Mouse (Mus musculus) frontal cortex, postnatal 10 days (tissue): Measurements from ENCODE around the gene Phf1.
"Not testable (repeated sequence)": the region's sequence is repeated elsewhere in the genome, so short reads cannot be mapped to it uniquely, and the experiment has no call there.

Experiments
- DNase-seq, 2 experiments: peaks; one replicate each; pipeline ENCODE4 v3.0.0; 2022; ENCODE audit warnings: low spot score in 2 of 2, mixed read lengths in 1 of 2

Phf1 gene

DNA sequence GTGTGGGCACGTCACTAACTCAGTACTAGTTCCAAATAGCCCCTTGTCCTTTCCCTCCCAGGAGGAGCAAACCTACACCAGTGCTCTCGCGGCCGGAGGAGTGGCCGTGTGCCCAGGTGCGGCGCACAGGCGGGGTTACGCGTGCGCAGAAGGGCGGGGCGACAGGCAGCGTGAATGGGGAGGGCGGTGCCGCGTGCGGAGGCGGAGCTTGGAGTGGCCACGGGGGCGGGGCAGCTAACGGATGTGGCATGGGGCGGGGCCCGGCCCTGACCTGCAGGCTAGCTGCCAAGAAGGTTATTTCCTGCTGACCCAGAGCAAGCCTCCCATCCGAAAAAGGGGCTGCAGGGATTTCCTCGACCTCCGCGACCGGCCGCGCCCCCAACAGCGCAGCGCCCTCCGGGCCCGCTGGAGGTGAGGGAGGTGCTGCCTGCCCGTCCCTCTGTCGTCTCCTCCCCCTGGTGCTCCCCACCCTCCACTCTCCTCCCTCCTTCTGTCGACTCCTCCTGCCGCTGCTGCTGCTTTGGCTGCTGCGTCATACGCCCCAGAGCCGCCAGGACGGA is at the start of gene Phf1:
Gene Phf1, plus strand, starts transcription at position 214 of the 560 bp plus-strand sequence.
- DNase-seq = peak; percentile 83 to 91

DNA sequence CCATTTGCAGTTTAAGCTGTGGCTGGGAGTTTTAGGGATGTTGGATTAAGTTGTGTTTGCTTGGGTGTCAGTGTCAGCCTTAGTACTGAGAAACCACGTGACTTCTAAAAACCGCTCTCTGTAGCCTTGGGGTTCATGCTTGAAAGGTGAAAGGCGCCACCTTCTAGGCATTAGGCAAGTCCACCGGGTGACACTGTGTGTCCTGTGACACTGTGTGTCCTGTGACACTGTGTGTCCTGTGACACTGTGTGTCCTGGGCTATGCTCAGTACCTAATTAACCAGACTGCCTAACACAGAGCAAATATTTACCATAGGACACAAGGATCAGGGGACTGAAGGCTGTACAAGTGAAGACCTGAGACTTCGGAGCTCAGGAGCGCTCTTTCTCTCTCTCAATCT is 49.3 kb upstream of the Phf1 start:
- no peak for DNase-seq

DNA sequence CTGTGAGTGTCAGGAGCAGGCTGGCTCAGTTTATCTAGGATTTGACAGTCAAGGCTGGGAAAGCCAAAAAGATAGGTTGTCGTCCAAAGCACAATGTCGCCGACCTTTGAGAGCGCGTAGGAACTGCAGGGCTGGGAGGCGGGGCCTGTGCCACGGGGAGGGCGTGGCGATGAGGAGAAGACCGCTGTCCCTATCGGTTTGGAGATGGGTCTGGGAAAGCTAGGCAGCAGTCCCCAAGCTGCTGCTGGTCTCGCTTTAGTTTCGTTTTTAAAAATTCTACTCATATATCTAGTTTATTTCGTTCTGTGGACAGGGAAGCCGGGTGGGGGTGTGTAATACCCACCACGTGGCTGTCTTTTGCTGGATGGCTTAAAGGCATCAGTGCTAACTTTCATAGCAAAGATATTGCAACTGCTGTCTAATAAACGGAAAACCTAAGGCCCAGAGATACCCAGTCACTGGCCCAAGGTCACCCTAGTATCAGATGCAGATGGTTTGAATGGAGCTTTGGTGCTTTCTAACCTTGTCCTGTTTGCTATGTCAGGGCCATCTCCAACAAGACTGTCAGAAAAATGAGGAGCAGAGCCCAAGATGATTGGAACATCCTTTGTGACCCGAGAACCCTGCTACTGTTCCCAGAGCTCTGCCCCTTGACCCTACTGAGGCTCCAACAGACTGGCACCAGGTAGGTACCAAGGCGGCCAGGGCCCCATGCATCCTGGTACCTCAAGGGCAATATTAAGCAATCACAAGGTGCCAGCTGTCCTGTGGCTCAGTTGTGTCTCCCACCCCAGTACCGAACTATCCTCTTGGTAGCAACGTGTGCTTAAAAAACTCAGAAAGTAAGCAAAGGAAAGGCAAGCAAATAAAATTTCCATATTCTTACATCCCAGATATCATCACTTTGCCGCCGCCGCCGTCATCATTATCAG is 47.6 kb upstream of the Phf1 start:
- DNase-seq = peak in 1 of 2 experiments; percentile 60

DNA sequence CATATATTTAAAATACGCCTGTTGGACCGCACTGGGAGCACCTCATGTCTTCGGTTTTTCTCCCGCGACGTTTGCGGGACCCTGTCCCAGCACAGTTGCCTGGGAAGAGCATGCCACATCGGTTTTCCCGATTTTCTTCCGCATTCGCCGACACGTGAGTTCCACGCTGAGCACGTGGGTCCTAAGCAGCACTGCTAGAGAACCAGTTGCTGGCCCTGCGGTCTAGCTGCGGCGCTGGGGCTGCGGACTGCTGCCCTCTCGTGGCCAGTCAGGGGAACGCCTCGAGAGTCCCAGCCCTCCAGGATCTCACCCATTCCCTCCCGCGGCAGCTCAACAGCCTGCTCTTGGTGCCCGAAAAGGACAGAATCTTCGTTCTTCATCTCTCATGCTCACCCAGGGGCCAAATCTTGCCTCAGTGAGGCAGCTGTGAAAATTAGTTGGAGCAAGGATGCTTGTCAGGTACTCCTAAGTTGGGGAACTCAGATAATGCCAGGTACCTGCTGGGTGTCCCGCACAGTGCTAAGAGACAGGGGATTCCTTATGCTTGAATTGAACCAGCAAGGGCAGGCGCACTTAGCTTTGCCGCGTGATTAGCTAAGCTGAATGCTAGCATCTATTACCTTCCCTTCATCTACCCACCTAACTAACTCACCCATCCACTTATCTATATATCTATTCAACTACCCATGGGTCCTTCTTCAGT is 46.7 kb upstream of the Phf1 start:
- peak; percentile 62 to 83 for DNase-seq

DNA sequence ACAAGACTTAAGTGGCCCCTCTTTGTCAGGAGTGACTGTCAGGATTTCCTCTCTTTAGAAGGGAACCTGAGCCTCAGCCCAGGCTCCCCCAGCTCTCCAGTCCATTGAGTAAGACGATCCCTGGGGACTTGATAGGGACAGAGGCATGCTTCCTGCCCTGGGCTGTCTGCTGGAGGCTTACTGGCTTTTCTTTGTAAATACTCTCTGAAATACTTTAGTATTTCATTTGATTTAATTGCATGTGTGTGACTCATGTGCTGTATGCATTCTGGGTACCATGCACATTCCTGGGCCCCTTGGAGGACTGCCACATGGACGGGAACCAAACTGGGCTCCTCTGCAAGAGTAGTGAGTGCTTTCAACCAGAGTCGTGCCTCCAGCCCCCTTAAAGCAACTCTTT is 44.9 kb upstream of the Phf1 start:
- DNase-seq = no peak

DNA sequence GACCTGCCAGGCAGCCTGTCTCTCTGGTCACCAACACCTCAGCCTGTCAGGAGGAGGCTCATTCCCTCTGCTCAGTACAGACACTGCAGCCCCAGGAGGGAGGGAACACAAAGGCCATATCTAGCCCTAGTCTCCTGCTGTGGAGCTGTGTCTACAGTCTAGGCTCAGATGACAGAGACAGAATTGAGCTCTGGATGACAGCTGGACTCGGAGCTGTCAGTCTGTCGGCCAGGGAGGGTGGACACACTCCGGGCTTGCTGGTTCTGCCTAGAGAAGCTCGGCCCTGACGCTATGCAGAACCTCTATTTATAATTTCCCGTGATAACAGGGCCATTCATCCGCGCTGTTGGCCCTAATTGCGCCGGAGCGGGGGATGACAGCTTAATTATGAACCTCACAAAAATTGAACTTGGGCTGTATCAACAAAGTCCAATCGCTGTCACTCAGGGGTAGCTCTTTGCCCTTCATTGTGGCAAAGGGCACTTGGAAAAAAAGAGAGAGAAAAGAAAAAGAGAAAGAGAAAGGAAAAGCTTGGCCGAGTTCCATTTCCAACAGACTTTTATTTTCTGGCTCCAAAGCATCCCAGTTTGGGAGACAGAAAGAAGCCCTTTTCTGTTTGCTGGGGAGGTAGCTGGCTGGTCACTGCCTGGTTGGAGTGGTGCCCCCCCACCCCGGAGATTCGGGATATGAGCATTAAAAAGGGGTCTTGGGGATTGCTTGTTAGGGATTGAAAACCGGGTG is 40.0 kb upstream of the Phf1 start:
- DNase-seq = no peak

DNA sequence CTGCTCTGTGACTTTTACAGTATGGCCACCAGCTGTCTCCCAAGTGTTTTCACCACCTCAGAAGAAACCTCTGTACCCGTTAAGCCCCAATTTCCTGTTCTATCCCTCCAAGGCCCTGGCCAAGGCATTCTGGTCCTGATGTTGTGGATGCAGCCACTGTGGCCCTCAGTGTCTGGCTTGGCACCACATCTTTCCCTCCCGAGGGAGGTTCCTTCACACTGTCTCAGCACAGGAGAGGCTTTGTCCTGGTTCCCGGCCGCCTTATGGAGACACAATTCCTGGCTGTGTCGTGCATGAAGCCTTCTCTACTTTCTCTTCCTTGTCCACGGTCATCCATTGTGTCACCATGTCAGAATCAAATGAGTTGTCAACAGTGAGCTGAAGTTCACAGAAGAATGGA is 39.4 kb upstream of the Phf1 start:
- no peak for DNase-seq

DNA sequence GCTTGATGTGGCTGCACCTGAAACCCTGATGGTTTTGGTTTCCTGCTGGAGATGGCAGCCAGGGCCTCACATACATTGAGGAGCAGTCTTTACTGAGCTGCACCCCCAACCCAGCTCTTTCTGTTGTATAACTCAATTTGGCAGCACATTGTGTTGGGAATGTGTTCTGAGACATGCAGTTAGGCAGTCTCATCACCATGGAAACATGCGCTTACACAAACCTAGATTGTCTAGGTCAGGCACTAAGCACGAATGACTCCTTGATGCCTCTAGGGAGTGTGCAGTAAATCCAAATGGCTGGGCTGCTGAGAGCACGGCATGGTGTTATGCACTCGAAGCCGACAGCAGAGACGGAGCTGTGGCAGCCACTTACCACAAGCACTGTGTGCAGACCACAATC is 38.5 kb upstream of the Phf1 start:
- no peak for DNase-seq

DNA sequence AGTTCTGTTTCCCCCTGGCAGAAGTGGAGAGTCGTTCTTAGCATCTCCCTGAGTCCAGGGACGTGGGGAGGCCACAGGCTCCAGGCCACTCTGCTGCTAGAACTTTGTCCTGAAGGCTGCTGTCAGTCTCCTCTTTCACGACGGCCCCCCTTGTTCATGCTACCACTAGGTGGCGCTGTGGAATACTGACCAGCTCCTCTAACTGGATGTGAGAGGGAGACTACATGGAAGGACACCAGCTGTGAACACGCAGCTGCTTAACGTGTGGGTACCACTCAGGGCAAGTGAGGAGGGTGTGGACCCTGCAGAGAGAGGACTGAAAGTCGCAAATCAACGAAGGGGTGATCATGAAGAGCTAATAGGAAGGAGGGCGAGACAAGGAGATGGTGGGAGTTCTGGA is 37.3 kb upstream of the Phf1 start:
- no peak for DNase-seq

DNA sequence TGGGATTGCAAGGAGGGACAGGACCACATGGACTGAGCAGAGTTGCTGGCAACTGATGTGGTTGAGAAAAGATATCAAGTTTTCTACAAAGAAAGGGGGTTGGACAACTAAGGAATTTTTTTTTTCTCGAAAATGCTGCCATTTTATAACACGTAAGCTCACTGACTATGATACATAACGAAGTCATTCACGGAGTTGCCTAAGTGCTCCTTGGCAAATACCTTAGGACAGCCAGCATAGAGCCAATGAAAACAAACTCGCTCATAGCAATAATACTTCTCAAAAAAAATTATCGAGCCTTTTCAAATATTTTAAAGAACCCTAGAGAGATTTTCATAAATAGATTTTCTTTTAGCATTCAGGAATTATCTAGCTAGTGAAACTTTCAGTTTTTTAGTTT is 31.9 kb upstream of the Phf1 start:
- no peak for DNase-seq

DNA sequence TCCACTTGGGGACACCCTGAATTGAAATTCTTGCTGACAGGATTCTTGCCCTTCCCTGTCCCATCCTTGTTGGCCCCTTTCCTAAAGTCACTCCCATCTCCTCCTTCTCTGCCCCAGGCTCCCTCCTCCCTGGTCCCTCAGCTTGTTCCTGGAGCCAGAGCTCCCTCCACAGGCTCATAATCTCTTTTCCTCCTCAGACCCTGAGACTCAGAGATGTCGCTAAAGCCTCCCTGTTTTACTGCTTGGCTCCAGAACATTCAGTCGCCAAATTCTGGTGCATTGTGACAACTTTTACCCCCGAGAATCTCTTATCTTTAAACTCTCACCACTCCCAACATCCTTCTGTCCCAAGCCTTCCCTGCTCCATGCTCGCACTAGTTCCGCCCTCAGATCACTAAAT is 28.5 kb upstream of the Phf1 start:
- no peak for DNase-seq

DNA sequence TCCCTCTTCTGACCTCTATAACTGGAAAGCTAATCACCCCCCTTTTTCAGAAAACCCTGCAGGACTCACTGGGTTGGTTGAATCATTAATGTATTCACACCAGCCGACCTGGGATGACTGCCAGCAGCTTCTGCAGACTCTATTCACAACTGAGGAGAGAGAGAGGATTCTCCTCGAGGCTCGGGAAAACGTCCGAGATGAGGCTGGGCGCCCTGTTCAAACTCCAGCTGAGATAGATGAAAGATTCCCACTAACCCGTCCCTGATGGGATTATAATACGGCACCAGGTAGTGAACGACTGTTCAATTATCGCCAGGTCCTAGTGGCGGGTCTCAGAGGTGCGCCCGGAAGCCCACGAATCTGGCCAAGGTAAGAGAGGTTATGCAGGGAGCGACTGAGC is 25.3 kb upstream of the Phf1 start:
- DNase-seq = not testable (repeated sequence)

DNA sequence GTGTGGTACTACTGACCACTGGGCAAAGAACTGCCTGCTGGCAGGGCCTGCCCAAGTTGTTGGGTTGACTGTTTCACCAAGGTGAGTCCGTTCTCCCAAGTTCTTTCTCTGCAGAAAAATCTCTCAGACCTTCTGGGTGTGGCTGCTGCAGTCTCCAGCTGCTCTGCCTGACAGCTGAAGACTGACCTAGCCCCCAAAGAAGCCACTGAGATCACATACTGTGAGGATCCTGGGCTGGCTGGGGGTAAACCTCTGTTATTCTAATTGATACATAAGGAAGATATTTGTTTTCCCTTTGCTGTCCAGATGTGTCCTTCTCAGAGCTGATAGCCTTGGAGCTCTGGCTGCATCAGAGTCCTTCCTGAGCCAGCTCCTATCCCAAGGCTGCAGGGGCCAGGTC is 17.6 kb upstream of the Phf1 start:
- no peak for DNase-seq

DNA sequence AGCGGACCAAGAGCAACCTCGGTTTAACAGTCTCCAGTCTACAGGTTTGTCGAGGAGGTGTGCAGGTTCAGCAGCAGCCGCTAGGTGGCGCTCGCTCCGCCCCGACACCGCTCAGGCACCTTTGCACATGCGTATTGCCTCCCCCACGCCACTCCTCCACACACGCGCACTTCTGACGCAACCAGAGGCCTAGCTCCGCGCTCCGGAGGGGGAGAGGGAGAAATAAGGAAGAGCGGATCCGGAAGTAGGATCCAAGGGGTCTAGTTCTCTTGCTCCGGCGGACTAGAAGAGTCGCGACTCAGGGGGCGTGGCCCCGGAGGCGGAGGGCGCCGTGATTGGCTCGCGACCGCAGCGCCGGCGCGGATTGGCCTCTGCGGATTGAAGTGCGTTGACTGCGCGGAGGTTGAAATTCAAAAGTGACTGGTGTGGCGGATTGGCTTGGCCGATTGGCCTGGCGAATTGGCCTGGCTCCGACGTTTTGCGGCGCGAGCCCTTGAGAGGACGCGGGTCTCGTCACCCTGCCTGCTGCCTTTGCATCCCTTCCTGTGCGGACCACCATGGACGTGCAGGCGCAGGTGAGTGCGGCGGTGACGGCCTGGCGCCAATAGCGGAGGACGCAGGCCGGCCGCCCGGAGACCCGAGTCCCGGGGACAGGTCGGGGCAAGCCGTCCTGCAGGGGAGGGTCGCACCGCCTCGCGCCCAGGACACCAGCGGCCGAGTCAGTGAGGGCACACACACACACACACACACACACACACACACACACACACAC is 16.0 kb upstream of the Phf1 start, which contains the start of gene Kifc5b:
Gene Kifc5b, plus strand, starts transcription at position 381 of the 772 bp plus-strand sequence.
- peak; percentile 100 for DNase-seq

DNA sequence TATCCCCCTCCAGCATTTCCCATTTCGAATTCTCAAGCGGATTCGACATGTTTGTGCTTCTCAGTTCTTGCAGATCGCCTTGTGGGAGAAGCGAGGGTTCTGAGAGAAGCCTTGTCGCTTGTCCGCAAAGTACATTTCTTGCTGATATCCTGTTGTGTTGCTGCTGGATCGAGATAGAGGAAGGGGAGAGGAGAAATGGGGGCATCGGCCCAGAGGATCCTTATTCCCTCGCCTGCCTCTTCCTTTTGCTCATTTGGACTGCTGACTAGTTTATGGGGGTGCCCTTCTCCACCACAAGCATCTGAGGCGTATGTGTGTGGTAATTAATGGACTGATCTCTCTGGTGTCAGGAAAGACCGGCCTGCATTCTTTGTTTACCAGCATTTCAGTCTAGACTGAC is 15.3 kb upstream of the Phf1 start:
- not testable (repeated sequence) for DNase-seq

DNA sequence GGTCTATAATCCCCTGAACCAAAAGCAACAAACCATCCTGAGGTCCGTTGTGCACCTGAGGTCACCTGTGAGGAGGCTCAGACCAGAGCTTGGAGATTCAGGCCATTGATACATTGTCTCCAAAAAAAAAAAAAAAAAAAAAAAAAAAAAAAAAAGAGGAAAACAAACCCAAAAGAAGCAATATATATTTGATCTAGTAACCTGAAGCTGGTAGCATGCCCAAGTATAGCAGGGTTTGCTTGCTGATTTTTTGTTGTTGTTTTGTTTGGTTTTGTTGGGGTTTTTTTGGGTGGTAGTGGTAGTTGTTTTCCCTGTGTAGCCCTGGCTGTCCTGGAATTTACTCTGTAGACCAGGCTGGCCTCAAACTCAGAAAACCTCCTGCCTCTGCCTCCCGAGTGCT is 14.5 kb upstream of the Phf1 start:
- DNase-seq = no peak

DNA sequence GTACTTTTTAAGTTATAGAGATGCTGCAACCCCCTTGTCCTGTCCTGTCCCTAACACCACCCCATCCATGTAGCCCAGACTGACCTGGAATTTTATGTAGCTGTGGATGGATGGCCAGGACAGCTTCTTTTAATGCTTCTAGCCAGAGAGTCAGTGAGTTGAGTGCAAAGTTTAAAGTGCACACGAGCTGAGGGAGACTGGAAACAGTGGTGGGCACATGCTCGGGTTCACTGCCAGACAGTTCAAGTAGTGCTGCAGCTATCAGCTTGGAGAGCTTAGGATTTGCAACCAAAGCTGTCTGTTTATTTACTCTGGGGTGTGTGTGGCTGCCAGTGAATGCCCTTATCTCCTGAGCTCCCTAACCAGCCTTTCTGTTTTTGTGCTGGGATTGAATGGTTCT is 13.3 kb upstream of the Phf1 start:
- DNase-seq = not testable (repeated sequence)

DNA sequence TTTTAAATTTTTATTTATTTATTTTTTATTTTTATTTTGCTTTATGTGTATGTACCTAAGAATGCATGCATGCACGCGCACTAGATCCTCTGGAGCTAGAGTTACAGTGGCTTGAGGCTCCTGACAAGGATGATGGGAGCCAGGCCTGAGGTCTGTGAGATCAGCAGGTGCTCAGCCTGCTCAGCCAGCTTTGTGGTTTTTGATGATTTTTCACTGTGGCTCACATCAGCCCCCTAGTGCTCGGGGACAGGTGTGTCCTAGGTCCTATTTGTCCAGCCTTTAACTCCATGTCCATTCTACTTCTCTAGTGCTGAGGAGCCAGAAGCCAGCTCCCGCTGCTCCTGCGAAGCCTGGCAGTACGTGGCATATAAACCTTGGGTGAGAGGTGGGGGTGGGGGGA is 10.5 kb upstream of the Phf1 start:
- not testable (repeated sequence) for DNase-seq

DNA sequence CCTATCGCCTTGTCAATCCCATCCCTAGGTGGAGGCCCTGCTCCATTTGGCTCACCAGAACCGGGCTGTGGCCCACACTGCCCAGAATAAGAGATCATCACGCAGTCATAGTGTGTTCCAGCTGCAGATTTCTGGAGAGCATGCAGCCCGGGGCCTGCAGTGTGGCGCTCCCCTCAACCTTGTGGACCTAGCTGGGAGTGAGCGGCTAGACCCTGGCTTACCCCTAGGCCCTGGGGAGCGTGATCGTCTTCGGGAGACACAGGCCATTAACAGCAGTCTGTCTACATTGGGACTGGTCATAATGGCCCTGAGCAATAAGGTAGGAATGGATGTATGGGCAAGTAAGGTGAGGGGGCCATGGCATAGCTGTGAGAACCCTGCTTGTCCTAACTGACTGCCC is 7.4 kb upstream of the Phf1 start:
- not testable (repeated sequence) for DNase-seq

DNA sequence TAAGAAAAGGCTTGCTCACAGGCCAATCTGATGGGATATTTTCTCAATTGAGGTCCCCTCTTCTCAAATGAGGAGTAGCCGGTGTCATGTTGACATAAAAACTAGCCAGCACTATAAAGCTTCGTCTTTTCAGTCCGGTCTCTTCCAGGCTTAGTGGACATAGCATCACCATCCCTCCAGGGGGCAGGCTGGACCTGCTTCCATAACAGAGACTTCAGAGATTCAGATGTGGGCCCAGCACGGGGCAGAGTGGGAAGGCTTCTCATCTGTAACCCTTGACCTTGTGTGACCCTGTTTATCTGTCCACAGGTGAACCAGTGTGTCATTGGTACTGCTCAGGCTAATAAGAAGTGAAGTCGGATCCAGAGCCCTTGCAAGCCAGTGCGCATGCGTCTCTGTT is 1.1 kb upstream of the Phf1 start:
- peak; percentile 38 to 47 for DNase-seq

DNA sequence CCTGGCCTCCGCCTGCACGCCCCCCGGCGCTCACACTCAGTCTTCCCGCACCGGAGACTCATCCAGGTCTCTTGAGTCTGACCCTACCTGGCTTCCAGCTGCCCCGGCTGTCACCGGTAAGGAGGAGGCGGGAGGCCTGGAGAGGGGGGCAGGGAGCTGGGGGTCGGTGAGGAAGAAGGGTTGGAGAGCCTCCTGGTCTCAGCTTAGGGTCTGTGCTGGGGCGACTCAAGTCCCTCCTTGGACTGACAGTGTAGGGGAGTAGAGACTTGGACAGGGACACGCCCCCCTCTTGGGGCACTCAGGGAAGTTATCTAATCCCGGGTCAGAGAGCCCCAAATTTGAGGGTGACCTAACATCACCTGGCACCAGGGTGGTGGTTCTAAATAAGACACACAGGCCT is 567 bp downstream of the Phf1 start:
- no peak for DNase-seq
